Comparison of ENCODE assay signal across 12 mouse cellular contexts in genomic region chr12:104422615-104423392, GRCm38 (mm10). TPM values are rescaled to one million over a fixed set of nuclear protein-coding genes. Genes with fewer than 3 reads are reported as not detected.
DNase-seq lines count a peak whose midpoint lies in the region; ATAC-seq and TF ChIP-seq lines count a peak whose summit lies in the region.
"Had no signal": no experiment of that assay in that cellular context is flagged by ENCODE, and none has a peak within 500 bp of the region (broad histone marks: within the 10 kb centered on the region; RNA-seq: fewer than 3 reads in every experiment).

No protein-coding gene starts in this region.

- intact Hi-C loops in gastrocnemius, adult 2 months (cut with DNase I): no loop called here

- peak; percentile 50; the same call in 1 of the 2 replicates for ATAC-seq in lung, embryonic 16.5 days (ENCODE audit: low read depth)
- ATAC-seq in limb, embryonic 13.5 days (ENCODE audit: low FRiP score, low read depth): peak; percentile 38; the same call in 1 of the 2 replicates

- no peak overlapping the region for H3K27ac ChIP-seq in lung, embryonic 16.5 days (ENCODE audit: low read length)
- H3K27ac ChIP-seq in limb, embryonic 13.5 days: no peak overlapping the region
- no peak overlapping the region for H3K27ac ChIP-seq in gastrocnemius, adult 2 months

- H3K36me3 ChIP-seq in lung, embryonic 16.5 days (ENCODE audit: control insufficient read depth, insufficient read depth, low read length): no peaks in the 10 kb centered on the region
- no peaks in the 10 kb centered on the region for H3K36me3 ChIP-seq in limb, embryonic 13.5 days

- H3K27me3 ChIP-seq in lung, embryonic 16.5 days (ENCODE audit: control insufficient read depth, insufficient read depth, low read depth, low read length): no peaks in the 10 kb centered on the region
- peaks cover 9% of the 10 kb centered on the region; the same call in 1 of the 2 replicates for H3K27me3 ChIP-seq in limb, embryonic 13.5 days

- no peaks in the 10 kb centered on the region for H3K9me3 ChIP-seq in lung, embryonic 16.5 days (ENCODE audit: control insufficient read depth, low read length)
- no peaks in the 10 kb centered on the region for H3K9me3 ChIP-seq in limb, embryonic 13.5 days

- no peak overlapping the region for H3K9ac ChIP-seq in lung, embryonic 16.5 days (ENCODE audit: low read length)
- no peak overlapping the region for H3K9ac ChIP-seq in limb, embryonic 13.5 days

- H3K4me1 ChIP-seq in lung, embryonic 16.5 days (replicated peaks; ENCODE audit: control insufficient read depth, insufficient read depth, low read length): 0 out of 2 replicates have a peak, but pooled peaks cover 2% of the 10 kb centered on the region
- peaks cover 11% of the 10 kb centered on the region for H3K4me1 ChIP-seq in limb, embryonic 13.5 days

- no peak overlapping the region for H3K4me3 ChIP-seq in lung, embryonic 16.5 days (ENCODE audit: low read length)
- no peak overlapping the region for H3K4me3 ChIP-seq in limb, embryonic 13.5 days
- no peak overlapping the region for H3K4me3 ChIP-seq in gastrocnemius, adult 2 months

- no peak overlapping the region for H3K4me2 ChIP-seq in lung, embryonic 16.5 days (ENCODE audit: low read depth, low read length)
- H3K4me2 ChIP-seq in limb, embryonic 13.5 days (replicated peaks): no peak overlapping the region

- 51% methylated on average over 11 of the region's 11 CpGs for WGBS in lung, embryonic 16.5 days
- 60% methylated on average over 11 of the region's 11 CpGs for WGBS in limb, embryonic 13.5 days

- no peak for TF ChIP-seq CTCF in gastrocnemius, adult 2 months (IDR thresholded peaks at IDR 0.05)

- no peak for DNase-seq in lung, adult 18-20 months
- peak; percentile 19 for DNase-seq in adrenal gland, adult 8-10 months
- peak; percentile 68 for DNase-seq in heart, postnatal 4 days
- no peak for DNase-seq in thymus, postnatal 25 days
- DNase-seq in urinary bladder, postnatal 25 days (ENCODE audit: low spot score): no peak
- DNase-seq in gastrocnemius, adult 2 months: no peak
- DNase-seq: cerebellum, adult 9-10 months had no signal

RNA-seq across cellular contexts. Expression of gene Serpina3n, which starts 16.3 kb away (rescaled TPM):
- polyA plus RNA-seq in lung, embryonic 16.5 days (2015; fragmentation: Nextera tagmentation; extraction: Ambion mirVana): 0.11 and 0.33 TPM in 2 replicates
- total RNA-seq in adrenal gland, adult 8-10 months (2022): 10 to 100 TPM in 2 of 4 experiments, 1 to 10 TPM in 2; 6.0 to 42.3 (median 14.6) TPM
- under 1 TPM; 0.50 to 0.54 TPM for total RNA-seq in heart, postnatal 4 days (2021)
- 0.19 and 0.36 TPM in 2 replicates for polyA plus RNA-seq in limb, embryonic 13.5 days (2015; fragmentation: Nextera tagmentation; extraction: Ambion mirVana)
- total RNA-seq in gastrocnemius, adult 2 months (2021): 1 to 10 TPM; 4.2 to 4.5 TPM

RNA-seq across cellular contexts. Expression of gene Gsc, which starts 50.3 kb away (rescaled TPM):
- polyA plus RNA-seq in lung, embryonic 16.5 days (2015; fragmentation: Nextera tagmentation; extraction: Ambion mirVana): 0.23 and 0.31 TPM in 2 replicates
- under 1 TPM in 1 of 4 experiments, not detected in 3; 0.21 TPM for total RNA-seq in adrenal gland, adult 8-10 months (2022)
- total RNA-seq in heart, postnatal 4 days (2021): under 1 TPM in 1 of 2 experiments, not detected in 1; 0.20 TPM
- 15.7 and 17.7 TPM in 2 replicates for polyA plus RNA-seq in limb, embryonic 13.5 days (2015; fragmentation: Nextera tagmentation; extraction: Ambion mirVana)
- total RNA-seq in gastrocnemius, adult 2 months (2021): under 1 TPM in 1 of 2 experiments, not detected in 1; 0.42 TPM
- total RNA-seq: heart, adult 18-20 months; layer of hippocampus, adult 8-10 months had no signal
- polyA plus RNA-seq: liver, embryonic 16.5 days had no signal

Comparison
In these comparisons a context has a peak if more than half of its experiments do, and no peak if none do; other contexts are left out.
1. DNase-seq: peak in adrenal gland, adult 8-10 months (single experiment) and heart, postnatal 4 days (single experiment); none in lung, adult 18-20 months (0 of 2), thymus, postnatal 25 days (single experiment), urinary bladder, postnatal 25 days (single experiment) and gastrocnemius, adult 2 months (single experiment).